Mouse (Mus musculus): ENCODE results near the gene Il6st.

The Il6st gene

DNA sequence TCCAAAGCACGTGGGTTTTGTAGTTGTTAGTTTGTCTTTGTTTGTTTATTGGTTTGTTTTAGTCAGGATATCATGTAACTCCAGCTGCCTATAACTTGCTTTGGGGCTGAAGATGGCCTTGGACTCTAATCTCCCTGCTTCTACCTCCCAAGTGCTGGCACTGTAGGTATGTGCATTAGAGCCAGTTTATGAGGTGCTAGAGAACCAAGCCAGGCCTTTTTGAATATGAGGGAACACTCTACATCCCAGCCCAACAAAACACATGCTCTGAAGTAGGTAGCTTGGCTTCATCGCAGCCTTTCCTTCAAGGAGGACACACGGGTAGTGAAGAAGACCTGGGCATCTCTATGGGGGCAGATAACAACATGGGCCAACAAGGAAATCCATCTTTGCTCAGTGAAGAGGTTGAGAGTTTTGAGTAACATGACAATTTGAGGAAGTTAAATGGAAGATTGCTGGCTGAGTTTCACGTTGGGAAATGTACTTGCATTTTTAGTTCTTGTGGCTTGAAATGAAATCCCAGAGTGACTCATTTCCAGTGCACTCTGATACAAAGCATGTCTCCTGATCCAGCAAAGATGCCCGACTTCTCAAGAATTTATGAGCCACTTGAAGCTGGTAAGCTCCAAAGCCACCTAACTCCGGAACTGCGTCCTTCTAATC, 20.9 kb upstream of the Il6st start:
- no peak for DNase-seq (ENCODE audit: low read depth)

DNA sequence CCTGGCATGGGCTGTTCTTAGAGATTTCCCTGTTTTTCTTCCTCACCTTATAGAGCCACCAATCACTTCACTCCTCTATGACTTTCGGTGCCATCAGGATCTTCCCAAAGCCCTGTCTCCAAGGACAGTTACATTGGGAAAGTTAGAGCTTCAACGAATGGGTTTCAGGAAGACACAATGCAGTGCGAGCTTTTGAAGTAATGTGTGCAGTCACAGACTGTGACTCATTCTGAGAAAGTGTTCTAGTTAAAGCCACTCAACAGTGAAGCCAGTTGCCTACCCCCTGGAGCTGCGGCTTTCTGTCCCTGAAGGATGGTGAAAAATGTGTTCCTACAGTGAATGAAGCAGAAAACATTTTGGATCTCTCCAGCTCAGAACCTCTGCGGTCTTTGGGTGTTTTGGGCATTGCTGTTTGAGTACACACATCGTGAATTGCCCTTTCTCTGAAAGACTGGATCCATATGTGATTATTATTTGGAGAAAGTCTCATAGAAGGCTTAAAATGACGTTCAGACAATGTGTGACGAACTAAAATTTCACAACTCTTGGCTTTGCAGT, 16.7 kb upstream of the Il6st start:
- peak; percentile 84 for DNase-seq (ENCODE audit: low read depth)

DNA sequence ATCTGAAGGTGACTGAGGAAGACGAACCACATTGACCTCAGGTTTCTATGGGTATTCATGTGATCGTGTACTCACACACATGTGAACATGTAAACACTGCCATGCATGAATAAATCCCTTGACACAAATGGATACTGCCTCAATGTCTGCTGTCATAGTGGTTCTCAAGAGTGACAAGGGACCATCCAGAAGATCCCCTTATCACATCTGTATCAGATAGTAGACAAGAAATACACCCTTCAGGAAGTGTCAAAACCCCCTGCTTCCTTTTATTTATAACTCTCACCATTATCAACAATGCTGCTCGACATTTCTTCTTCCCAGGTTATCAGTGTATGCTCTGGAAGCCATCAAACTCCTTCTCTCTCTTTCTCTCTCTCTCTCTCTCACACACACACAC, 13.7 kb upstream of the Il6st start:
- DNase-seq (ENCODE audit: low read depth) = no peak

DNA sequence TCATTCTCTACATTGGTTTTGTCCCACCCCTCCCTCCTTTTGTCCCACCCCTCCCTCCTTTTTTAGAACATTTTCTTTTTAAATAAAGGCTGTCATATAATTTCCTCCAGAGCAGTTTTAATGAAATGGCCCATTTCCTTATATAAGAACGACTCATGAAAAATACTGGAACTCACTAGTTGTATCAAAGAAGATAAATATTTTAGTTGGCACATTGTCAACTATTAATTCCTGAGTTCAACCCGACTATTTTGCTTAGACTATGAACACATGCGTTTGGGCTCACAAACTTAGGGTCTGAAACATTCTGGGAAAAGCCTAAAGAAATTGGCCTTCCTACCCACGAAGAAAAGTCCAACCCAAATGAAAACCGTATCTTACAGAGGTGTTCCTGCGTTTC, 6.5 kb upstream of the Il6st start:
- DNase-seq (ENCODE audit: low read depth) = no peak

DNA sequence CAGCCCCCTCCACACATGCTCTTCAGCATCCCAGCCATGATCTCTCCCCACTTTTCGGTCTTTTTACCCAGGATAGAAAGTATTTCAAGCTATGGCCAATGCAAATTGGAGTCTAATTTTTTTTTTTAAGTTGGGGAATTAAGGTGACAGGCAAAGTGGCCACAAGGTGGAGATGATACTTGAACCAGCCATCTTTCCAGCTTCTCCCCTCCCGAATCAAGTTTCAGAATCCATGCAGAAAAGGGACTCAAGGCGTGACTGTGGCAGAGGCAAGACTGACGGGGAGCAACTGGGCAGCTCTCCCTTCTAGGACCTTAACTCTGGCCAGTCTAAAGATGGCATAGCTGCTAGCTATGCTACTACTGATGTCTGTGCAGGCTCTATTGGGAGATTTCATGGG, 5.9 kb upstream of the Il6st start:
- no peak for DNase-seq (ENCODE audit: low read depth)

DNA sequence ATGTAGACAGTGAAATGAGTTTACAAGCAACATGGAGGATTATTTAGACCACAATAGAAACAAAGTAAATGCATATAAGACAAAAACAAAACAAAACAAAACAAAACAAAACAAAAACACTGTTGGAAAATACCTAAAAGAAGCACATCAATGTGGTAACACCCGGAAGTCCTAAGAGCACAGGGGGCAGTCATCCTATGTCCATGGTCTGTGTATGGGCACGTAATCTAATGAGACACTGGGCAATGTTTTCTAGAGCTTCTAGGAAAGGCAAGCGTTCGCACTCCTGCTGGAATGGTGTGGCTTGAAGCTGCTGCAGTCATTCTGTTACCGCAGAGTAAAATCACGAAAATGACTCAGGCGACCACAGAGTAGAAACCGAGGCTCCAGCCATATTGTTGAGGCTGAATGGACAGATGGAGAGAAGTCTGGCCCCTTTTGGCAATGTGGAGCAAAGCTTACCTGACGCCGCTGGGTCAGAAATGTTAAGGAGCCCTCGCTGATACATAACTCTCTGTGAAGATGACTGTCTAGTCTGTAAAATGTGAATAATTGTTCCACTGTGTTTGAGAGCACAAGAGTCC, 5.3 kb upstream of the Il6st start:
- DNase-seq (ENCODE audit: low read depth) = no peak

DNA sequence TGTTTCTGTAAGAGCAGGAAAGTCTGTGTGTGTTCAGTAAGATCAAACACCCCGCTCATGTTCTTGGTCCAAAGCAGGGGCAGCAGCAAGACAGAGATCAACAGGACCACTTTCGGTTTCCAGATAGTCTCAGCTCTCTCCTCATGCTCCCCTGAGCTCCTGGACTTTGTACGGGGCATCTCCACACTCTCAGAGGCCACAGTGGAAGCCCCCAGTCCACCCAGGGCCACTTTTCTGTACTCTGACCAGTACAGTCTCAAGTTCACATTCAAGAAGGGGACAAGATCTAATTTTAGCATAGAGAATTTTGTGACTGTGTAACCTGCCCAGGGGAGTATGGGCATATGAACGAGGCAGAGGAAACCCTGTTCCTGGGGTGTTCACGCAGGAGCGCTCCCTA, 3.9 kb upstream of the Il6st start:
- DNase-seq (ENCODE audit: low read depth) = no peak

DNA sequence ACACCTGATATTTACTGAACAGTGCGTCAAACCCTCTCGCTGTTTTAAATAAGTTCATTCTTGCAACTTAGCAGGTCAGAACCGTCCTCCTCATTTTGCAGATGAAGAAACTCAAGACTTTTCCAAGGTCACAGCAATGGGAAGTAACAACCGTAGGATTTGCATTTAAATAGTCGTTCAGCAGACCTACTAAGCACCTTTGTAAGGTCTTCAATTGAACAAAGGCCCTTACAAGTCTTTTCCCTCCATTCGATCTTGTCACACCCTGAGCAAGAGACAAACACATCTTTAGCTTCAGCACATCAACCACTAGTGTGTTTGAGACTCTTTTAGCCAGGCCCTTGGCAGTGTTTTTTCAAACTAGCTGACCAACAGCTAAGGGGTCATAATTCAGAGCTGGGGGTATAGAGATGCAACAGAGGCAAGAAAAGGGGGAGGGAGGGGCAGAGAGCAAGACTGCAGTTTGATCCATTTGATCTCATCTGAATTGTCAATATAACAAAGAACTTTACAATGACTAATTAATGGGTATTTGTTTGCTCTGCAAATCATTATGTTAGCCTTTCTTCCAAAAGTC, 1.4 kb upstream of the Il6st start:
- DNase-seq (ENCODE audit: low read depth) = no peak

DNA sequence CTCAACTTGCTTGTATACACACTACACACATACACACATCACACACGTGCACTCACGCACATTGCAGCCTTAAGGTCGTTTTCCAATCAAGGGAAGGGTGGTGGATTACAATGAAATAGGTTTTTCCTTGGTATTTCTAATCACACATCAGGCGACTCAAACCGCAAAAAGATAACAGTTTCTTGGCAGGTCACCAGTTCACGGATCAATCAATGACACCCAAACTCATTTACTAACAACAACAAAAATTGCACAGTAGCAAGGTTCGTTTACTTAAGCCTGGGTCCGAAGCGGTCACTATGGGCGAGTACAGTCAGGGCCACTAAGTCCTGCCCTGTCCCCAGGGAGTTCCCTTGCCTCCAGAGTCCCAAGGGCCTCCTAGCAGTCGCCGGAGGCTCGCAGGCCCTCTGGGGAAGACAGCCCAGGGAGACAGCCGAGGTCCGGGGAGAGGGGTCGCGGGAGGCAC, 500 bp upstream of the Il6st start:
- DNase-seq (ENCODE audit: low read depth) = no peak

DNA sequence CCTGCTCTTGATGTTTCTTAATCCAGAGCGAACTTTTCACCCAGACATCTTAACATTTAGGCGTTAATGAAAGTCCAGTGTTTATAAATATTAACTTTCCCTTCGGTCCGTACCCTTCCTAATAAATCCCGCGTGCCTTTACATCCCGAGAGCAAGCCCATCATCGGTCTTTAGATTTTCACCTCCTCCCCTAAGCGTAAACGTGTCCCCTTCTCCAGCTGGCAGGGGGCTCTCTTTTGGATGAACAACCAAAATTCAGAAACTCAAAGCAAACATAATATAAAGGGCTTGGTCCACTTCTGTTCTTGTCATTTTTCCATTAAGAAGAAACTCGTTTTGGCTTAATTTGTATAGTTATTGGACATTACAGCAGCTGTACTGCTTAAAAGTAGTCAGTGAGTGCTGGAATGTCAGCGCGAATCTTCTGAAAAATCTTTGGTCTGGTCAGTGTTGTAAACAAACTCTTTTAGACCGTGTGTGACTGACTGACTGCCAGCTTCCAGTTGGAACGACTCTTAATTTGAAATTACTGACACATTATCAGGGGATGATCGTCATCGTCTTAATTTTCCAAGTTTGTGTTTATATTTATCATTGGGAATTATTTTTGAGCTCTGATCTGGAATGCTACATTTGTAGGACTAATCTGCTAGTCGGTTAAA, 887 bp downstream of the Il6st start:
- DNase-seq (ENCODE audit: low read depth) = no peak

DNA sequence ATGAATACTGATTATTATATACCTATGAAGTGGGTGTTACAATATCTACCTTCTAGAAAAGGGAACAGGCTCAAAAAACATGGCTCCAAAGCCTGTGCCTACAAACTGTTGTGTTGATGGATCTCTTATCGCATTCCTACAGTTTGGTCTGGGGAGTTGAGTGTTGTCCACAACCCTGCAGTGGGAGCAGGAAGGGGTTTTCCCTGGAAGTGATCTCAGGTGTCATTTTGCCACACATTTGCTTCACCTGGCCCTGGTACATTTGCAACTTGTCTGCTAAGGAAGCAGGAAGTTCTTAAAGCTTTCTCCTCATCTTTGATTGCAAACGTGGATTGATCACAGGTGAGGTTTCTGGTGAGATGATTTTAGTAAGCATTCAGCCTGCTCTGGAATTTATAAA, 1.7 kb downstream of the Il6st start:
- no peak for DNase-seq (ENCODE audit: low read depth)

DNA sequence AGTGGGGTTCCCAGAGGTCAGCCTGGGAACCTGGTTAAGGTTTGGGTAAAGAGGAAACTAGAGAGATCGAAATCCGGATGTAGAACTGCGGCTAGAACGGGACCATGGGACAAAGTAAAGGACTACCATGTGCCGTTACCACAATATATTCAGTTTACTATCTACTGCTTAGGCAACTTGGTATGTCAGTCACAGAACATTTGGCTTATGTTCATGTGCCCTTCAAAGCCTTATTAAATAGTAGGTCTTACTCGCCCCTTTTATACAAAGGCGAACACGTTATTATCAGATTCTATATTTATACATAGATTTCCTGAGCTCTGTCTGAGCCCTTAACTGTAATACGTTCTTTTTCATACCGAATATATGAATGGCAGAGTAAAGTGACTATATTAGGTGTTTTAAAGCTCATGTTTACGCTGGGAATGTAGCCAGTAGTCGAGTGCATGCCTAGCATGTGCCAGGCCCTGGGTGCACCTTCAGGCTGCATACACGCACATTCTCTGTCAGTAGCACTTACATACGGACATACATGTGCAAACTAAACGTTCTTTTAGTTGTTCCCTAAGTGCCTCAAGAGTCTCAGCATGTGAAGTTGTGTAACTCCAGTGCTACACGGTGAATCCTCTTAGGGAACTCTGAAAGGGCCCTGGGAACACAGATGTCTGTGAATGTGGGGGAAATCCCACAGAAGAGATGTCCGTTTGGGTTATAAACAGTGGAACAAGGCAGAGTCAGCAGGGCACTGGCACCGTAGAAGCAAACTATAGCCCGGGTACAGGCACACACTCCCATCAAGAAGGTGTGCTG, 2.5 kb downstream of the Il6st start:
- DNase-seq (ENCODE audit: low read depth) = no peak

DNA sequence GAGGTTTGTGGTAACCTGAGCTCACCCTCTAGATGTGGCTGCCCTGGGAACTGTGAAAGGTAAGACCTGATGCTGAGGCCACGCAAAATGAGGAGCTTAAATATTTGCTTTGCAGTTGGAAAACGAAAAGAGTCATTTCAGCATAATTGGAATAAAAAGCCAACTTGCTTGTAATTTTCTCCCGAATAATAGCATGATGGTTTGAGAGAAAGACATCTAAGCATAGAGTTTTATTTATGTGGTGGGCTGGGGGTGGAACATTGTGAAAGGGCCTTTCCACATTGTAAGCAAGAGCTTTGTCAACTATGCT, 3.0 kb downstream of the Il6st start:
- DNase-seq (ENCODE audit: low read depth) = no peak

DNA sequence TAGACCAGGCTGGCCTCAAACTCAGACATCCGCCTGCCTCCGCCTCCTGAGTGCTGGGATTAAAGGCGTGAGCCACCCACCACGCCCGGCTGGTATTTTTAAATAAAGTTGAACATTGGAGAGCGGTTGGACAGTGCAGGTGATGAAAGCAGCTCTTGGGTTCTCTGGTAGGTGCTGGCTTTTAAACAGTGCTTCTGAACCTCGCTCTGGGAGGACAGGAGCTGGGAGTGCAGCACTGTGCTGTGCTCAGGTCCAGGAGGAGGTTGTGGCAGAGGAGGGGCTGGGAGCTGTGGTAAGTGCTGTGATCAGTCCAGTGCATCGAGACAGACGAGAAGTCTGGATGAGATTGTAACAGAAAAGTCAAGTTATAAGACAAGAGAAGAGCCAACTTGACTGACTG, 3.5 kb downstream of the Il6st start:
- no peak for DNase-seq (ENCODE audit: low read depth)

DNA sequence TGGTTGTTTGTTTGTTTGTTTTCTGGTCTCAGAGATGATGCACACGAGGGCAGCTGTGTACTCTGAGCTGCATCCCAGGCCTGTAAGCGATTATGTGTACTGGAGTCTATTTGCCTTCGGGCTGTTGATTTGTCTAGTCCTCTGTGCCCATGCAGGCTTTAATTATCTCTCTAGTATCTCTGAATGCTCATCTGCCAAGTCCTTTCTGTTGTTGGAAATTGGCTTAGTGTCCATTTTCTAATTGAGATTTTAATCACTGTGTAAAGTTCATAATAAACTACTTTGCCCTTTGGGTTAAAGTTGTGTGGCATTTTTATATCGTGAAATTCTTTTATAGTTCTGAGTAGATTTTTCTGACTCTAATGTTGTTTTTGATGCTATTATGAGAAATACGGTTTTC, 5.6 kb downstream of the Il6st start:
- no peak for DNase-seq (ENCODE audit: low read depth)

DNA sequence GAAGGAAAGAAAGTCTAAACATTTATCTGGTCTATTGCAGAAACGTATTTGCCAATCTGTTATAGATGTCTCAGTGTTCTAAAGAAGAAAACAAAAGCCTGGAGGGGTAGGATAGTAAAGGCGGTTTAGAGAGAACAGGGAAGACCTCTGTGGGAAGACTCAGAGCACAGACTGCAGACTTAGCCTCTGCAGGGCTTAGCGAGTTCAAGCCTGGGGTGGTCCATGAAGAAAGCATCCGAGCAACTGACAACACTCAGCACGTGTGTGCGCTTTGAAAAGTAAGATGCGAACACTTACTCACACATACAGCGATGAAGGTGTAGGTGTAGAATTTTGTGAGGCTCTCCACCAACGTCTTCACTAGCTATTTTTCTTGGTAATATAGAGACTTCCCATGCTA, 7.3 kb downstream of the Il6st start:
- DNase-seq (ENCODE audit: low read depth) = no peak

DNA sequence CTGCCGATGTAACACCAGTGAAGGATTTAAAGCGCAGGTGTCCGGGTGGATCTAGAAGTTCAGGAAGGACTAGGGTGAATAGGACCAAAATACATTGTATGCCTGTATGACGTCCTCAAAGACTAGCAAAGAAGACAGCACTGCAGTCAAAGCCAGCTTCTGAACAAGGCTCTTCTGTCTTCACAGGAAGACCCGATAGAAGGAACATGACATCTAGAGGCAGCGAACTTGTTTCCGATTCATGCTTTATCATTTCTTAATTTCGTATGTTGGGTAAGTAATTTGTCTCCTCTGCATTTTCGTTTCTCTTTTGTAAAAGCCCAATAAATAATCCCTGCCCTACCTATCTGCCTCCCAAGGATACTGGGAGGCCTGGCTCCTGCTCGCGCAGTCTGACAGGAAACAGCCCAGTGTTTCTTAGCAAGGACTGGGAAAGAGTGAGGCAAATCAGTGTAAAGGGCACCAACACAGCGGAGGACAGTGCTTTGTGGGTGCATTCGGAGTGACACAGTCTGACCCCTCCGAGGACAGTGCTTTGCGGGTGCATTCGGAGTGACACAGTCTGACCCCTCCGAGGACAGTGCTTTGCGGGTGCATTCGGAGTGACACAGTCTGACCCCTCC, 8.6 kb downstream of the Il6st start:
- DNase-seq (ENCODE audit: low read depth) = no peak

DNA sequence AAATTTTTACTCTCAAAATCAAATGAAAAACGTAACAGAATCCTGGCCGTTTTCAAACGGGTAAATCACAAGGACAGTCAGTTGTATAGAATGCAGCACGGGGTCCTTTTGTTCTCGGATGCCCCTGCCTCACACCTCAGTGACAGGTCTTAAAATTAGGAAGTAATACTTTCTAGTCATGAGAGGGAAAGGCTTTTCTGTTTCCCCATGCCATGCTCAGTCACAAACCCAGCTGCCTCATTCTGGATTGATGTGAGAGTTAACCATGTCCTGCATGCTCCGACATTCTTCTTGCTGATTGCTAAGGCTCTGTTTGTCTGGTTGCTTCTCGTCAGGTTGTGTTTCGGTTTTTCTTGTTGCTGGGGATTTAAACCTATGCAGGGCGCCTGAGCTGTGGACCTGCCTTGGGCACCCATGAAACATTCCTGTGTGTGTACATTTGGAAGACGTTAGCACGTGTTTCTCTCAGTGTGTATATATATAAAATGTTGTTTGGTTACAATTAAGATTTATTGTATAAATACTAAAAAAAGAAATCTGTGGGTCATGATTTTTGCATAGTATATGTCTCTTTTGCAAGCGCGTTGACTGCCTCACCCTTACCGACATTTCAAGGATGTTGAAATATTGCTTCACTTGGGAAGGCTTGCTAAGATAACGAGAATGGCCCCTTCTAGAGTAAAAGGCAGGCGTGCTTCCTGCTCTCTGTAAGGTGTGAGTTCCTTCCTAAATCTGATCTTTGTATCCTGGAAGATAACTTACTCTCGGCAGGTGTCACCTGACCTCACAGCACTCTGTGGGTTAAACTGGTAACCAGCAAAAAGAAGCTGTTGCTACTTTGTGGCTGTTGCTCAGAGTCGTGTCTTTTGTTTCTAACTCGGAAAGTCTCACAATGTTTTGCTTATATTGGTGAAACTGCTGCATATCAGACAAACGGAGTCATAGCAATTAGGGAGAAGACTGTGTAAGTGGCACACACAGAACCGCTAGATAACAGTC, 10.2 kb downstream of the Il6st start:
- no peak for DNase-seq (ENCODE audit: low read depth)

DNA sequence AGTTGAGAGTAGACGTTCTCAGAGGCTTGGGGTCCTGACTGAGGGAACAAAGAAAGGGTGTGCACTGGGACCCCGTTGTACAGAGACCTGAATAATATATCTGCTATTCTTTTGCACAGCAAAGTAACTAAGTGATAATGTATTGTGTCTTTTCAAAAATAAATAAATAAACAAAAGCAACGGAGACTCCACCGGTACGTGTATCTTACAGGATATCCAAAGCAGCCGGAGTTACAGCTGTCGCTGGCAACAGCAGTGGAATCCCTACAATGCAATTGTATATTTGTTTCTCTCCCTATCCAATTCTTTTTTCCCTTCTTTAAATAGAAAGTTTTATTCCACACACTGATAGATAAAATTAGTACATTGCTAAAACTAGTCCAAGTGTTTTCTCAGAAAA, 15.2 kb downstream of the Il6st start:
- DNase-seq (ENCODE audit: low read depth) = no peak

DNA sequence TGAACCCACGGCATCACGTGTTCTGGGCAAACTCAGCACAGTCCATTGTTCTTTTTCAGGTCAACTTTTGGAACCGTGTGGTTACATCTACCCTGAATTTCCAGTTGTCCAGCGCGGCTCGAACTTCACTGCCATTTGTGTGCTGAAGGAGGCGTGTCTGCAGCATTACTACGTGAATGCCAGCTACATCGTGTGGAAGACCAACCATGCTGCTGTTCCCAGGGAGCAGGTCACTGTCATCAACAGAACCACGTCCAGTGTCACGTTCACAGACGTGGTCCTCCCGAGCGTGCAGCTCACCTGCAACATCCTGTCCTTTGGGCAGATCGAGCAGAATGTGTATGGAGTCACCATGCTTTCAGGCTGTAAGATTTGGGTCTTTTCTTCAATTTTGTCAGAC, 16.1 kb downstream of the Il6st start:
- DNase-seq (ENCODE audit: low read depth) = no peak

DNA sequence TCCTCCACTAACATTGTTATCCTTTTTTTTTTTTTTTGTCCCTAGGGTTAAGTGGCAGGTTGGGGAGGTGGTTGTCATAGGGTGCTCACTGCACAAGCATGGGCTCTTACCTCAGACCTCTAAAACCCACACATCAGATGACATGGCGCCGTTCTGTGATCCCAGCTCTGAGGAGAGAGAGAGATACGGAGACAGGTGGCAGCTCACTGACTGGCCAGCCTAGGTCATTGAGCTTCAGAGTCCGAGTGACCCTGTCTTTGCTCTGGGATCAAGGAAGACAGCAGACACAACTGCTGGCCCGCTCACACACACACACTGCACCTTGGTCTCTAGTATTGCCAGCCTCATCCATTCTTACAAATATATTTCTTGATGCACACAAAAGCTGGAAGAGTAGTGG, 18.7 kb downstream of the Il6st start:
- DNase-seq (ENCODE audit: low read depth) = no peak
